Mouse (Mus musculus): Measurements from ENCODE around the gene Ccdc77.

The Ccdc77 gene

GRCm38 (mm10) chr6:120363688-120364522 is at the start of gene Ccdc77, which contains the start of gene Kdm5a:
Ccdc77 (minus strand) TSS chr6:120364374.
Kdm5a (plus strand) TSS chr6:120364124.
- peak; percentile 92 to 97 for DNase-seq

- no peak for DNase-seq
Observed at GRCm38 (mm10) chr6:120403936-120404335, 39.8 kb upstream of the Ccdc77 start.

- DNase-seq = no peak
Observed at GRCm38 (mm10) chr6:120395622-120396345, 31.6 kb upstream of the Ccdc77 start.

GRCm38 (mm10) chr6:120392811-120393210 is 28.6 kb upstream of the Ccdc77 start:
- no peak for DNase-seq

GRCm38 (mm10) chr6:120390054-120390453 is 25.9 kb upstream of the Ccdc77 start:
- DNase-seq = no peak

- DNase-seq = no peak
Observed at GRCm38 (mm10) chr6:120376736-120377135, 12.6 kb upstream of the Ccdc77 start.

GRCm38 (mm10) chr6:120365051-120365450 is 877 bp upstream of the Ccdc77 start:
- DNase-seq = no peak

- DNase-seq = no peak
Observed at GRCm38 (mm10) chr6:120364523-120364905, 340 bp upstream of the Ccdc77 start.

GRCm38 (mm10) chr6:120362774-120363687 is 1.1 kb downstream of the Ccdc77 start:
- DNase-seq = no peak

GRCm38 (mm10) chr6:120362124-120362523 is 2.0 kb downstream of the Ccdc77 start:
- no peak for DNase-seq

GRCm38 (mm10) chr6:120356951-120357945 is 6.9 kb downstream of the Ccdc77 start:
- peak; percentile 88 to 94 for DNase-seq

- no peak for DNase-seq
Observed at GRCm38 (mm10) chr6:120356478-120356877, 7.7 kb downstream of the Ccdc77 start.

- DNase-seq = no peak
Observed at GRCm38 (mm10) chr6:120349018-120349417, 15.2 kb downstream of the Ccdc77 start.

GRCm38 (mm10) chr6:120343992-120344391 is 20.2 kb downstream of the Ccdc77 start:
- DNase-seq = no peak

- DNase-seq = no peak
Observed at GRCm38 (mm10) chr6:120332351-120332750, 31.8 kb downstream of the Ccdc77 start.

- DNase-seq = peak; percentile 72 to 85
Observed at GRCm38 (mm10) chr6:120324295-120324927, 39.8 kb downstream of the Ccdc77 start.

GRCm38 (mm10) chr6:120320369-120320768 is 43.8 kb downstream of the Ccdc77 start:
- no peak for DNase-seq

GRCm38 (mm10) chr6:120319129-120319528 is 45.0 kb downstream of the Ccdc77 start:
- DNase-seq = no peak

- DNase-seq = no peak
Observed at GRCm38 (mm10) chr6:120318303-120318940, 45.8 kb downstream of the Ccdc77 start.

- no peak for DNase-seq
Observed at GRCm38 (mm10) chr6:120312443-120312842, 51.7 kb downstream of the Ccdc77 start.

All from kidney, postnatal 25 days (tissue).